Mouse (Mus musculus): ENCODE data around the gene Tex21.
"Not testable (repeated sequence)": the region's sequence is repeated elsewhere in the genome, so short reads cannot be mapped to it uniquely, and the experiment has no call there.

Gene Tex21

DNA sequence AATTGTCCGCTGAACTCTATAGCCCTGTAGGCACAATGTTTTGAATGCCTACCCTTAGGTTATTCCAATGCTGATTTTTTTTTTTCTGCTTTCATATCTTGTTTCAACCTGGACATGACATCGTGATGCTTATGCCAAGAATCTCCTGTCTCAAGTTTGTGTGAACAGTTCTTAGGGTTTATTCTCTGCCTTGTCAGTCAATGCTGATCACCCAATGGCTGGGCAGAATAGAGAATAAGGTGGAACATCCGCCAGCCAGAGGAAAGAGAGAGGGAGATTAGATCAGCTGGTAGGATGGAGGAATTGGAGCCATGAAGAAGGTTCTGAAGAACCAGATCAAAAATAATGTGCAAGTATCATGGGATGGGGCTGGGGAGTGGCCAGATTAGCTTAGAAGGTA is 14.1 kb upstream of the Tex21 start:
- in situ Hi-C loops (cut with MboI, MseI), result no loop called here

DNA sequence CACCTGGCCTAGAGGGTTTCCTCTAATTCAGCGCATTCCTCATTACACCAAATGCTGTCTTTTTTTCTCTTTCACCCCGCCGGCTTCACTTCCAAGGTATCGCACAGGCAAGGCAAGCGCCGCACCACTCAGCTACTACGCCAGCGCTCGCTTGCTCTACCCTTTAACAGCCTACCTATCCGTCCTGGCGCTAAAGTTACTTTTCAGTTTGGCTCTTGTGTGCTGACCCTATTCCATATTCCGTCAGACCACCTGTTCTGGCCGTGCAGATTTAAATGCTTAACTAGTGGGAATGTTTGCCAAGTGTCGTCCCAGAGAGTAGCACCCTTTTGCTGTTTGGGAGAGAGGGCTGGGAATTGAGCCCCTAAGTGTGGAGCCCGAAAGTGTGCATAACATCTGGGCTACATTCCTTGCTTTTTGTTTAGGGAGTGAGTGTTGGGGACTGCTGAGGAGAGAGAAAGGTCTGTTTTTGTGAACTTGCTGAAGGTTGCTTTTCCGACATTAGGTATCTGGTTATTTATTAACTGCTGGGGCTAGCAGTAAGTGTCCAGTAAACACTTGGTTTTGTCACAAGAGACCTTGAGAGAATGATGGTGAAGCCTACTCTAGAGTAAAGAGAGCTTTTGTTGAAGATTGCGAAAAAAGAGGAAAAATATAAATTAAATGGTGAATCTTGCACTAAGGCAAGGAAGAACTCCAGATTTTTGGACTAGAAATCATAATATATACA is 9.7 kb upstream of the Tex21 start:
- in situ Hi-C loops (cut with MboI, MseI), result no loop called here

DNA sequence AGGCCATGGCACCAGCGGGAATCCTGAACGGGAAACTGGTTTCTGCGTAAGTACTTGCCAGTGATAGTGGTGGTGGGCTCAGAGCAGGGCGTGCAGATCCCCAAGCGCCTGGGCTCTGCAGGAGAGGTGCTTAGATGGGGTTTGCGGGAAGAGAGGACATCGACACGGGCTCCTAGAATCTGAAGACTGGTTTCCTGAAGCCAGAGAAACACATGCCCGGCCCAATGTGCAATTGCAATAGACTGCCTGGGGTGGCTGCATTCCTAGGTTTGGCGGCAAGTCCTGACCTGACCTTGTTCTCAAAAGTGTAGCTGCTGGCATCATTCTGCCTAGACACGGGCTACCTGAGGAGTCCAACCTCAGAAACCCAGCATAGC is 8.9 kb upstream of the Tex21 start:
- in situ Hi-C loops (cut with MboI, MseI), result no loop called here

DNA sequence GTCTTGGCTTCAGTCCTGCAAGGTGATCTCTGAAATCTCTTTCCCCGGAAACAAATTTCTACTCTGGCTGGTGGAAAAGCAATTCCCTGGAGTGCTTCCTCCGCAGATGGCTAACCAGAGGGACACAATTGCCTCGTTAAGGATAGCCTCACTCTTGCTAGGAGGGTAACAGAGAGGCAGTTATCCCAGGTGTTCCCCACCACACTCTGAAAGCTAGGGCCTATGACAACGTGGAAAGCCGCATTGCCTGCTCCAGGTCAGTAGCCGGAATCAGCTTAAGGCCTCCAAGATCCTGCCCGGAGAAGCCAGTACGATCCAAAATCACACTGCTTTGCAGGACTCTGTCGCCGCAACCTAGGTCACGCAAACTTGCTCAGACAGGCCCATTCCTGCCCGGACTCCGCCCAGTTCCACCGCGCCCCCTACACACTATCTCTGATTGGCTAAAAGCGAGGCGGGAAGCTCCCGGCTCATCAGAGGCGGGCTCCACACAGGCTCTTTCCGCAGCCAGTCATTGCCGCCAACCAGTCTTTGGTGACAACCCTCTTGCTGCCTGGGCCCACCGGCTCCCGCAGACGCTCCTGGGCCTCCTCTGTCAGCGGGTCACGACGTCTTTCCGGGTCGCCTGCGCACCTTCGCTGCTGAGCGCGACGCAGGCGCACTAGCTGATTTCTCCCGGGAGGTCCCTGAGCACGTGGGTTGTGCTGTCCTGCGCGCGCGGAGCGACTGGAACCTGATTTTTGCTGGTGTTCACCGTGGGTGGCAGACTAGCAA is 8.4 kb upstream of the Tex21 start, which contains the start of gene Mthfd1:
Gene Mthfd1, plus strand, starts transcription at position 574 of the 774 bp plus-strand sequence.
- in situ Hi-C loops (cut with MboI, MseI), result no loop called here

DNA sequence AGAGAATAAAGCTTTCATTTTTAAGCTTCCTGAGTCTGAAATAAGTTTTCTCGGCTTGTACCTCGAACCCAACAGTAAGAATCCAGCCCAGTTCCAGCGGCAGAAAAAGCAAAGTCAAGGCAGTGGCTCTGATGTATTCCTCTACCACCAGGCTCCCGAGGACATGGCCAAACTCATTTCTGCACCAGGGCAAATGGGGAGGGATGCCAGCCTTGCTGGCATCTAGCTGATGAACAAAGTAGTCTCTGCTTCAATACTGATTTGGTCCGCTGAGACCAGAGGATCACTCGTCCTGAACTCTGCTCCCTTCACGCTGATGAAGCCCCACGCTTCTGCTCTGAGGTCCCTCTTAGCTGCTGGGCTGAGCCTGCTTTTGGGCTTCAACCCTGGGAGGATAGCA is 7.4 kb upstream of the Tex21 start:
- in situ Hi-C loops (cut with MboI, MseI), result no loop called here

DNA sequence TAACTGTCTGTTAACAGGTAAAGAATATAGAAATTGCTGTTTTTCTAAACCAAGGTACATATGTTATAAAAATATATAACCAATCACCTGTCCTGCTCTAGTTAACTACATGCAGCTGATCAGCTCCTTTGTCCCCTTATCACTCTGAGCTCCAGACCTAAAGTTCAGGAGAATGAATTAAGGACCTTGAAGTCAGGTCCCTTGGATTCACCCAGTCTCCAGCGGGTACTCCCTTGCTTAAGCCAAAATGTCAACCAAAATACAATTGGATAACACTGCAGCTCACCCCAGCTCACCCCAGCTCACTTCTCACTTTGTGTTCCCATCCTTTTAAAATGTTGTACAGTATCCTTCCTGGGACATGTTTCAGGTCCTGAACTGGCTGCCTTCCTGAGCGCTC is 7.0 kb upstream of the Tex21 start:
- in situ Hi-C loops (cut with MboI, MseI), result no loop called here

DNA sequence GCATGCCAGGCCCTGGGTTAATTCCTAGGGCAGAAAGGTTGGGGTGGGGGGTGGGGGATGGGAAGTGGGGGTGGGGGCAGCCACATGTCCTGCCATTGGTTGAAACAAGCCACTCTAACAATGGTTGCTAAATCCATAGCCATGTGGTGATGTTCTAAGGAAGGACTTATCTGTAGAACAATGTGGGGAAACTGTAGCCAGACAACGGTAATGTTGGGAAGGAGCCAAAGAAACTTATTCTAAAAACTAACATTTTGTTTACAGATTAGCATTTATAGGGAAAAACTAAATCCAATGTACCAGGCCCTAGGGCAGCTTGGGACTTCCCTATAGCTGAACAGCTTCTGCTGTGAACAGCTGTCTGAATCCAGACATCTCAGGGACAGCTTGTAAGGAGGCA is 6.5 kb upstream of the Tex21 start:
- in situ Hi-C loops (cut with MboI, MseI), result no loop called here

DNA sequence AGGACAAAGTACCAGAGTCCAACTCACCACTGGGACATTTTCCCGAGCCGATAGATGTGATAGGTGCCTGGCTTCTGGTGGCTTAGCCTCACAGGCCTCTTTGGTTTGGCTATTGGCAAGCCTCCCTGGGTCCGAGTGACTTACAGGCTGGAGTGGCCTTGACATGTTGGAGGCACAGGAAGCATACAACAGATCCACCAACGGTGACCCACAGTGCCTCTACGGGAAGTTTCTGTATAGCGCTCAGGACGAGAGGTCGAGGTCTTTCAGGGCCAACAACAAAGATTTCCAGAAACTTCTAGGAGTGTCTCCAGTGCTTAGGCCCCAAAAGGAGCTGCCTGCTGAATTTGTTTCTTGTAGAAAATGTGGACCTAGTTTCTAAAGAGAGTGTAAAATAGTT is 1.6 kb downstream of the Tex21 start:
- in situ Hi-C loops (cut with MboI, MseI), result no loop called here

DNA sequence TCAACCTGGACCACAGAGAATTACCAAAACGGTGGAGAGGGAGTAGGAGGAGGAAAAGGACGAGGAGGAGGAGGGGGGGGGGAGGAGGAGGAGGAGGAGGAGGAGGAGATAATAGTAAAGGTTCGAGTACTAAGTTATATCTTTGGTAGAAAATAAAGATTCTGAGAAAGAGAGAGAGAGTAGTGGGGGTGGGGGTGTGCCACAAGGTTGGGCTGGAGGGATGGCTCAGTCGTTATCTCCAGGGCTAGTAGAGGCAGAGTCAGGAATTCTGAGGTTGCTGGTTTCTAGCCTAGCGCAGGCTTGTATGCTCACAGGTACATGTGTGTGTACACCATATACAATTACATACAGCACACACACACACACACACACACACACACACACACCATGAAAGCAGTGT is 4.7 kb downstream of the Tex21 start:
- in situ Hi-C loops (cut with MboI, MseI), result no loop called here

DNA sequence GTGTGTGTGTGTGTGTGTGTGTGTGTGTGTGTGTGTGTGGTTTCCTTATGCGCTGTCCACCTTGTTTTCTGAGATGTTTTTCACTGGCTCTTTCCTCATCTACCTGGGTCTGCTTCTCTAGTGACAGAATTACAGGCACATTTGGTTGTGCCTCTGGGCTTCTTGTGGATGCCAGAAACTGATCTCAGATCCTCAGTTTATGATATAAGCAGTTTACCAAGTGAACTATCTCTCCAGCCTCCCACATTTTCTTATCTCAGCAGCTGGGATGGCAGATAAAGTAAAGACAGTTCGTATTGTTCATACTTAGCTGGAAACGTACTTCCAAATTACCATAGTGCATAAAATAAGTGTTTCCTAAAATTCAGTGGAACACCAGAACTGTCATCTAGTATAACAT is 5.5 kb downstream of the Tex21 start:
- in situ Hi-C loops (cut with MboI, MseI), result no loop called here

DNA sequence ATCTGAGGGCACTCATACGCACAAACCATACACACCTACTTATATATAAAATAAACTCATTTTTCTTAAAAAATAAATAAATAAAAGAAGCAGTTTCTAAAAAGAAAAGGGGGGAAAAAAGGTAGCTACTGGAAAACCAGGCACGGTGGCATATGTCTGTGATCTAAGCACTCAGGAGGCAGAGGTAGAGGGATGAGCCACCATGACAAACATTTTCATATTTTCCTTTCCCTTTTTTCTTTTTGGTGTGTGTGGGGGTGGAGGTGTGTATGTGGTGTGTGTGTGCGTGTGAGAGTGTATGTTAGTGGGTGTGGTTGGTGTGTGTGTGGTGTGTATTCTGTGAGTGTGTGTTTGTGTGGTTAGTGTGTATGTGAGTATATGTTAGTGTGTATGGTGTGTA is 5.9 kb downstream of the Tex21 start:
- in situ Hi-C loops (cut with MboI, MseI), result no loop called here

DNA sequence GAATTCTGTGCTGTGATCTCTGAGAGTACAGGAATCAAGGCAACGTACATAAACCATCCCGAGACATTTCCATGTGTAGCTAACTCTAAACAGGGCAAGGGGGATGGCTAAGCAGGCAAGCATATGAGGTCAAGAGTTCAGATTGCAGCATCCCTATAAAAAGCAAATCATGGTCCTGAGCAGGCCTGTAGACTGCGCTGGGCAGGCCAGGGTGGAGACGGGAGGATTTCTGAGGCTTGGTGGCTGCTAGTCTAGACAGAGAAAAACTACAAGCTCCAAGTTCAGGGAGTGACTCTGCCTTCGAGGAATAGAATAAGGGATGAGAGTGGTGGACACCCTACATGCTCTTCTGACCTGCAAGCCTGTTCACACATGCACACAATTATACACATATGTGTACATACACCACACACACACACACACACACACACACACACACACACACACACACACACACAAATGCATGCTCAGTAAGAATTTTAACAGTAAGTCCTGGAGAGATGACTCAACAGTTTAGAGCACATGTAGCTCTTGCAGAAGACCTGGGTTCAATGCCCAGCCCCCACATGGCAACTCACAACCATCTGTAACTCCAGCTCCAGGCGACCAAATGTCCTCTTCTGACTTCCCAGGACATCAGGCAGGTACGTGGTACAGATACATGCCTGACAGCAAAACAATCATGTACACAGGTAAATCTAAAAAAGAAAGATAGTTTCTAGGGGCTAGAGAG is 6.5 kb downstream of the Tex21 start:
- in situ Hi-C loops (cut with MboI, MseI), result loop anchor here in 1 of 2 experiments (10.0 kb wide), 1 partner anchor 625 kb away; no protein-coding TSS in a partner anchor

DNA sequence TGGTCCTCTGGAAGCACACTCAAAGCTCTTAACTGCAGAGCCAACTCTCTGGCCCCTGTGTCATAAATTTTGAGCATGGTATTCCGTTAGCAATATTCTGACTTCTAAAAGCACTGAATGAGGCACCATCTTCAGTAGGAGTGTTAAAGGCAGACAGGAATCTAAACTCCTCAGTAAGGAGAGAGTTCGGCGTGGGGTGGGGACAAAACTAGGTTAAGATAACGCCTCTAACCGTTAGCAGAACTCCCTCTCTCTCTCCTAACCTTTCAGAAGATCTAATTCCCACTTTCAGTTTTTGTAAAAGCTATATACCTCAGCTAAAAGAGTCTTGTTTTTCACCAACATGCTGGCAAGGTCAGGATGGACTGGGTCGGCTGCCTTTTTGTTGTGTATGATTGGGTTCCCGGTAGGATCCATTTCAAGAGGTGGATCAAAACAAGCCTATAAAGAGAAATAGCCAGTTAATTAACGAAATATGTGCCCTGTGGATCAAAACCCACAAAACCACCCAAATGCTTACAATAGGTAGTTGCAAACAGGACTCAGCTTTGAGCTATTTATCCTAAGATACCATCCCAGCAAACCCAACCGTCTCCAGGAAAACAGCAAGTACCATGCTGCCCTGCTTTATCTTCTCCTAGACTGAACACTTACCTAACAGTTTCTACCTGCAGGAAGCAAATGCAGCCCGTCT is 7.3 kb downstream of the Tex21 start:
- in situ Hi-C loops (cut with MboI, MseI), result loop anchor here in 1 of 2 experiments (10.0 kb wide), 1 partner anchor 624 kb away; no protein-coding TSS in a partner anchor

DNA sequence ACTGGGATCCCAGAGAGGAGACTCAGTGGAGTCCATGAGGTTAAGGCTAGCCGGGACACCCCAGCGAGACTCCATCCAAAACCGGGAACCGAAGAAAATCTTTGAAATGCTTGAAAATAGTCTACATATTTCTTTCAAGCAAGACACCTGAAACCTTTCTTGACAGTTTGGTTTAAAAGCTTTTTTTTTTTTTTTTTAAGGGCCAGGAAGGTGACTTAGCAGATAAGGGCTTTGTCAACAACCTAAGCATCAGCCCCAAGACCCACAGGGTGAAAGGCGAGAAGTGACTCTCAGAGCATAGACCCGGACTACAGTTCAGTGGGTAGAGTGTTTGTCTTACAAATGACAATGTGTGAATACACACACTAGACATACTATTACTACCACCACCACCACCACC is 11.3 kb downstream of the Tex21 start:
- in situ Hi-C loops (cut with MboI, MseI), result loop anchor here in 1 of 2 experiments (10.0 kb wide), 1 partner anchor 620 kb away; no protein-coding TSS in a partner anchor

DNA sequence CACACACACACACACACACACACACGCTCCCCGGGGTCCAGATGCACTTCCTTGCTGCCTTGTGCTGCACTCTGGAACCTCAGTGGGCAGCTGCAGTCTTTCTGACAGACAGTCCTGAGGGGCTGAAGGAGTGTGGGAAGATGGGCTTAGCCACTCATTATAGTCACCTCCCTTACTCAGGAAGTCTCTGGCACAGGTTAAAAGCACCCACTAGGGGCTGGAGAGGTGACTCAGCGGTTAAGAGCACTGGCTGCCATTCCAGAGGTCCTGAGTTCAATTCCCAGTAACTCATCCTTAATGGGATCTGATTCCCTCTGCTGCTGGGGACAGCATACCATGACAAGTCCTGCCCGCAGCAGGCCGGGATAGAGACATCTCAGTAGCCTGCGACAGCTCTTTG is 15.9 kb downstream of the Tex21 start:
- in situ Hi-C loops (cut with MboI, MseI), result loop anchor here in 1 of 2 experiments (10.0 kb wide), 1 partner anchor 616 kb away; no protein-coding TSS in a partner anchor

DNA sequence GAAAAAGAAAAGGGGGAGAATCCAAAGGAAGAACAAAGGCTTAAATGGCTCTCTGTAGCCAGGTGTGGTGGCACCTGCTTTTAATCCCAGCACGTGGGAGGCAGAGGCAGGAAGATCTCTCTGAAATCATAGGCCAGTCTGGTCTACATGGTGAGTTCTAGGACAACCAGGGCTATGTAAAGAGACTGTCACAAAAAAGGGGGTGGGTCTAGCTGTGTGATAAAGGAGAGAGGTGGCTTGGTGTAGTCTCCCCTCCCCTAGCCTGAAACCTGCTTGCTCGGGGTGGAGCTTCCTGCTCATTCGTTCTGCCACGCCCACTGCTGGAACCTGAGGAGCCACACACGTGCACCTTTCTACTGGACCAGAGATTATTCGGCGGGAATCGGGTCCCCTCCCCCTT is 24.4 kb downstream of the Tex21 start:
- in situ Hi-C loops (cut with MboI, MseI), result not testable (repeated sequence)

DNA sequence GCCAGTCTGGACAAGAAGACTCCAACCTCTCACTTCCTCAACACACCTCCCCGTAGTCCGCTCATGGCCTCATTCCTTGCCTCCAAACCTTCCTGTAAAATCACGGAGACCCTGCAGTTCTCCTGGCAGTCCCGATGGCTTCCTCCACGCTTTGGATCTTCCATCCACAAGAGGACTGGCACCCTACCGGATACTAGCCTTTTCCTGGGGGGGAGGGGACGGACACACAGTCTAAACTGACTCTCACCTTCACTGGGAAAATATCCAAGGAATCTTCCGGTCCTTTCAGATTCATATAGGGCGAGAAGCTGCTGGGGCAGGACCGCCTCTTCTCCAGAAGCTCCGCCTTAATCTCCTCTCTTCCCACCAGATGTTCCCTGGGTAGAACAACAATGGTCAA is 29.8 kb downstream of the Tex21 start:
- in situ Hi-C loops (cut with MboI, MseI), result loop anchor here in 1 of 2 experiments (10.0 kb wide), 1 partner anchor 1172 kb away; no protein-coding TSS in a partner anchor

DNA sequence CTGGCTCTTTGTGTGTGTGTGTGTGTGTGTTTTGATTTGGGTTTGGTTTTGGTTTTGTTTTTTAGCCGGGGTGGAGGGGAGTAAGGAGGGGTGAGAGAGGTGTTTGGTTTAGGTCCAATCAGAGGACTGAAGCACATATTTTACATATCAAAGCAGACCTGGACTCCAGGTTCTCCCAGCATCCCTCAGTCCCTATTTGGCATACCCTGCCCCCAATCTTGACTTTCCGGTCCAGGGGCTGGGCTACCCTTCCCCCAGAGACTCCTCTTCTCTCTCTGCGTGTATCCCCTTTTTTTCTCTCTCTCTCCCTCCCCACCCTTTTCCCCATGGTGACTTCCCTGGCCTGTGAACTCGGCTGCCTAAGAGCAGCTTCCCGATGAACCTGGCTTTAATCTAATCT is 31.4 kb downstream of the Tex21 start:
- in situ Hi-C loops (cut with MboI, MseI), result loop anchor here in 1 of 2 experiments (10.0 kb wide), 1 partner anchor 1170 kb away; no protein-coding TSS in a partner anchor

DNA sequence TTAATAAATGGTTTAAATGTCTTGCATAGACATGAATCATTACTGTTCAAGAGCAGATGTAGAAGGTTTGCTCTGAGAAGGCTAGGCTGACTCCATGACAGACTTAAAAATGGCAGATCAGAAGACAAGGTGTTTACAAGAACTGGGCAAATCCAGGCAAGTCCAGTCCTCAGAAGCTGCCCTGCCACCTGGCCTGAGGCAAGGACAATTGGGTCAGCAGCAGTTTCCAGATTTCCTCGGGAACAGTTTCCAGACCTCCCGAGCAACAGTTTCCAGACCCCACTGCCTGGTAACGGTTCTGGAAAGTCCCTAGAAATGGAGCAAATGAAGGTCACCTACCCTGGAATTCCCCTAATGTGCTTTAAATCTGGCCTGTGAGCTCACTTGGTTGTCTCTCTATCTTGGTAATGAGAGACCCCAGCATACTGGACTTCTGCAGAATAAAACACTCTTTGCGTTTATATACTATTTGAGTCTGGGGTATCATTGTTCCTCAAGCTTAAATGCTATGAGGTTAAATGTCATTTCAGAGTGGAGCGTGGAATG is 37.0 kb downstream of the Tex21 start:
- in situ Hi-C loops (cut with MboI, MseI), result no loop called here

DNA sequence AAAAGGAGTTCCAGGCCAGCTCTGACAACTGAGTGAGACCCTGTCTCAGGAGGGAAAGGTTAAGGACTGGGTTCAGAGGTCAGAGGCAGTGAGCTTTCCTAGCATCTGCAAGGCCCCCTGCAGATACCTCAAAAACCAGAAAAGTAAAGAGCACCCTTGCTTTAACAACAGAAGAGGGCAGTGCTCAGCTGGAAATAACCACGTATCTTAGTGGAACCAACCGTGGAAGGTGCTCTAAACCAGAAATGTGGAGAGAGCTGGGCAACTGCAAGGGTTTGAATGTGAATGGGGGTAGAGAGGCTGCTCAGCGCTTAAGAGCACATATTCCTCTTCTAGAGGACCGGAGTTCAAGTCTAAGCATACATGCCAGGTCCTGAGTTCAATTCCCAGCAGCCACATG is 46.2 kb downstream of the Tex21 start:
- in situ Hi-C loops (cut with MboI, MseI), result no loop called here

DNA sequence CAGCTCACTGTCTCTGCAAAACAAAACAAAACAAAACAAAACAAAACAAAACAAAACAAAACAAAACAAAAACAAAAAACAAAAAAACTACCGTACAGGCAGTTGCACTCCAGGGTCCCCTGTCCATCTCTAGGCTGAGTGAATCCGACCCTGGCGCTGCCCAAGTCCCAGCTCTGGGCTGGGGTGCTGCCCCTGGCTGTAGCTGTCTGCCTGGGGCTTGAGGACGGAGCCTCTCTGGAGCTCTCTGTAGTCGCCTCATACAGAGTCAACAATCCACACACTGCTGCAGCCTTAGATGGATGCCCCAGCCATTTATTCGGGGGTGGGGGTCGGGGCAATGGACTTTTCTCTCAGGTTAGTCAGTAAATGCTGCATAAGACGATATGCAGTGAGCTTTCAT is 49.5 kb downstream of the Tex21 start:
- in situ Hi-C loops (cut with MboI, MseI), result loop anchor here in 1 of 2 experiments (5.0 kb wide), 1 partner anchor 410 kb away; no protein-coding TSS in a partner anchor

All from T-helper 17 cell (primary cell).